Mouse (Mus musculus): ENCODE measurements around the gene Osgep. TPM values are rescaled to one million over a fixed set of nuclear protein-coding genes. Genes with fewer than 3 reads are reported as not detected.
A peak's percentile ranks its signal among the peaks of the same experiment; 100 is the strongest.
"Not testable (repeated sequence)": the region's sequence is repeated elsewhere in the genome, so short reads cannot be mapped to it uniquely, and the experiment has no call there.

Gene Osgep
- total RNA-seq (2022): 10 to 100 TPM; 30.1 to 36.2 (median 33.2) TPM

- DNase-seq (ENCODE audit: low spot score in 2 of 2): peak; percentile 97 to 98
Observed at GRCm38 (mm10) chr14:50924281-50925064, at the start of gene Osgep, which contains the start of gene Apex1. TSS of gene Osgep (minus strand) at chr14:50924893. TSS of gene Apex1 (plus strand) at chr14:50924968.

GRCm38 (mm10) chr14:50973700-50974099, 49.0 kb upstream of the Osgep start:
- DNase-seq (ENCODE audit: low spot score in 2 of 2): no peak

GRCm38 (mm10) chr14:50973054-50973453, 48.4 kb upstream of the Osgep start:
- DNase-seq (ENCODE audit: low spot score in 2 of 2): not testable (repeated sequence)

- no peak for DNase-seq (ENCODE audit: low spot score in 2 of 2)
Observed at GRCm38 (mm10) chr14:50970822-50971221, 46.1 kb upstream of the Osgep start.

- DNase-seq (ENCODE audit: low spot score in 2 of 2): peak in 1 of 2 experiments; percentile 56
Observed at GRCm38 (mm10) chr14:50969558-50970544, 45.2 kb upstream of the Osgep start.

GRCm38 (mm10) chr14:50969041-50969440, 44.3 kb upstream of the Osgep start:
- no peak for DNase-seq (ENCODE audit: low spot score in 2 of 2)

- no peak for DNase-seq (ENCODE audit: low spot score in 2 of 2)
Observed at GRCm38 (mm10) chr14:50968216-50968980, 43.7 kb upstream of the Osgep start.

- DNase-seq (ENCODE audit: low spot score in 2 of 2): not testable (repeated sequence)
Observed at GRCm38 (mm10) chr14:50958289-50958995, 33.7 kb upstream of the Osgep start.

- DNase-seq (ENCODE audit: low spot score in 2 of 2): not testable (repeated sequence)
Observed at GRCm38 (mm10) chr14:50957146-50957545, 32.5 kb upstream of the Osgep start.

GRCm38 (mm10) chr14:50956724-50957123, 32.0 kb upstream of the Osgep start:
- DNase-seq (ENCODE audit: low spot score in 2 of 2): not testable (repeated sequence)

GRCm38 (mm10) chr14:50955942-50956508, 31.3 kb upstream of the Osgep start, which contains the start of gene Pnp2:
TSS of gene Pnp2 (plus strand) at chr14:50955992.
- peak; percentile 33 to 34 for DNase-seq (ENCODE audit: low spot score in 2 of 2)

GRCm38 (mm10) chr14:50955487-50955886, 30.8 kb upstream of the Osgep start:
- no peak for DNase-seq (ENCODE audit: low spot score in 2 of 2)

GRCm38 (mm10) chr14:50945526-50945925, 20.8 kb upstream of the Osgep start:
- not testable (repeated sequence) for DNase-seq (ENCODE audit: low spot score in 2 of 2)

GRCm38 (mm10) chr14:50945081-50945480, 20.4 kb upstream of the Osgep start:
- DNase-seq (ENCODE audit: low spot score in 2 of 2): not testable (repeated sequence)

- DNase-seq (ENCODE audit: low spot score in 2 of 2): not testable (repeated sequence)
Observed at GRCm38 (mm10) chr14:50944668-50945033, 20.0 kb upstream of the Osgep start.

- DNase-seq (ENCODE audit: low spot score in 2 of 2): peak; percentile 82 to 94
Observed at GRCm38 (mm10) chr14:50943932-50944667, 19.4 kb upstream of the Osgep start, which contains the start of gene Gm49342. TSS of gene Gm49342 (plus strand) at chr14:50944517.

- DNase-seq (ENCODE audit: low spot score in 2 of 2): no peak
Observed at GRCm38 (mm10) chr14:50938940-50939339, 14.2 kb upstream of the Osgep start.

- no peak for DNase-seq (ENCODE audit: low spot score in 2 of 2)
Observed at GRCm38 (mm10) chr14:50938119-50938908, 13.6 kb upstream of the Osgep start.

Data from left cerebral cortex, adult 8-10 months (tissue).